Mouse (Mus musculus): Measurements from ENCODE around the gene Hpgd. TPM values are rescaled to one million over a fixed set of nuclear protein-coding genes. Genes with fewer than 3 reads are reported as not detected.

Gene Hpgd
- total RNA-seq, 2 experiments from 2014 or later: 2.8 to 4.1 TPM

GRCm38 (mm10) chr8:56323276-56323675 is 28.9 kb downstream of the Hpgd start:
- DNase-seq (ENCODE audit: low spot score in 2 of 2): no peak

GRCm38 (mm10) chr8:56327709-56328108 is 33.3 kb downstream of the Hpgd start:
- no peak for DNase-seq (ENCODE audit: low spot score in 2 of 2)

DNA sequence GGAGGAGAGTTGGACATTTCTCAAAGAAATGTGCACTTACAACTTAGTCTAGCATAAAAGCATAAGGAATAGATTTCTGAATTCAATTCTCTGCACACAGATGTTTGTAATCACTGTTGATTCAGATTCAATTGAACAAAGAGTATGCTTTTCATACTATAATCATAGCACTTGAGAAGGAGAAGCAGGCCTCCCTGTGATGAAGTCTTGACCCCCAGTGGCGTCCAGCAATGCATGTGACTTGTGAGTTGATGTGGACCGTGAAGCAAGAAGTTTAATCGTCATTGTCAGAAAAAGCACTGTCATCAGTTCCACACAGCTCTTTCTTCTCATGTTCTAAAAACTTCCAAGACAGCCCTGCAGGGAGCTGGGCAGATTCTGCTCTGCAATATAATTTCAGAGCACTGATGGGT is 33.8 kb downstream of the Hpgd start:
- DNase-seq (ENCODE audit: low spot score in 2 of 2): no peak

DNA sequence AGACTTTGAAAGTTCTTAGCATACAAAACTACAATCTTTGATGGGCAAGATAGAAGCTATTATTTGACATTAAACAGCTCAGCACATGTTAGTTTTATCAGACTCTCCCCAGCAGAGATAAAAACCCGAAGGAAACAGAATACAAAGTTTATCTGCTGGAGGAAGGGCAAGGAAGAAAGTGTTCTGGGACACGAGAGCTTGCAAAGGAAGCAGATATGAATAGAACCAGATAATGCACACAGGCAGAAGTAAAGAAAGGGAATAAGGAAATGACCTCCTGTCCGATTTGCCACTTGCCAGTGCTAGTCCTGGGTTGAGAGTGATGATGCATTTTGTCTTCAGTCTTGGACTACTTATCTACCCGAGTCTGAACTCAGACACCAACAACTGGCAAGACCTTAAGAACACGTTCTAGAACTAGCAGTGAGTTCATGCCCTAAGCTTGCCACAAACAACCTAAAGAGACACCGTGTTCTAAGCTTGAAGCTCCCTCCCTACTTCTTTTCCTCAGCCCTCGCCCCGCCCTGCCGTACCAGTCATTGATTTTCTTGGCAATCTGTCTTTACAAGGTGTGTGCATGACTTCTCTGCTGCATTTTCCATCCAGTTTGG is 41.1 kb downstream of the Hpgd start:
- DNase-seq (ENCODE audit: low spot score in 2 of 2): no peak

DNA sequence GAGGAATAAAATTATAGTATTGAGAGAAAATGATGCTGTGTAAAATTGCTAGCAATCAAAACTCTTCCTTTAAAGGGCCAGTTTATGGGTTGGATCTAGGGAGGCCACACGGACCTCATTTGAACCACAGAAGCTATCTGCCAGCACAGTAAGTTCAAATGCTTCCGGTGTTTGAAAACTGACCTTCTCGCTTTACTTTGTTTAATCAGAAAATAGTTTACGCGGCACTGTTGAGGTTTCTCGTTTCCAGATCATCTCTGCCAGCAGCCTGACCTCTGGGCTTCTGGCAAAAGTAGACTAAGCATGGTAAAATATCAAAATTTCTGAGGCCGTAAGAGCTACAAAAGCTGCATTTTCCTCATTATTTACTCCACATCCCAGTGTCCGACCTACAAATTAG is 42.4 kb downstream of the Hpgd start:
- DNase-seq (ENCODE audit: low spot score in 2 of 2): no peak

- DNase-seq (ENCODE audit: low spot score in 2 of 2): peak in 1 of 2 experiments; percentile 8
These were observed 49.1 kb downstream of the Hpgd start for GRCm38 (mm10) chr8:56343505-56343904.

GRCm38 (mm10) chr8:56343940-56344339 is 49.6 kb downstream of the Hpgd start:
- no peak for DNase-seq (ENCODE audit: low spot score in 2 of 2)

DNA sequence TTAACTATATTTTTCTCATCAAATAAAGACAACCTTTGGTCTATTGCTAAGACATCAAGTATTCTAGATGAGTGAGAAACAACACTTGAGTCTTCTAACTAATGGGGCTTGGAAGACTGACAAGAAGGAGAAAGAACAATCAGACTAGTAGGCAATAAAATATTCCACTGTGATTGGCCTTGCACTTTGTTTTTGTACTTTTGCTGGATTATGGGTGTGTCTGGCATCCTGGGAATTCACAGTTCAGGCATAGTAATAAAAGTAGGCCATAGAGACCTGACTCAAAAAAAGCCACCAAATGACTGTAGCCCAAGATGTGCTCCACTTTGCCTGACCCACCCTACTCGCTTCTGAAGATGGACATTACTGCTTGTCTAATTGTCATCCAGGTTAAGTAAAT is 50.0 kb downstream of the Hpgd start:
- DNase-seq (ENCODE audit: low spot score in 2 of 2): no peak

DNA sequence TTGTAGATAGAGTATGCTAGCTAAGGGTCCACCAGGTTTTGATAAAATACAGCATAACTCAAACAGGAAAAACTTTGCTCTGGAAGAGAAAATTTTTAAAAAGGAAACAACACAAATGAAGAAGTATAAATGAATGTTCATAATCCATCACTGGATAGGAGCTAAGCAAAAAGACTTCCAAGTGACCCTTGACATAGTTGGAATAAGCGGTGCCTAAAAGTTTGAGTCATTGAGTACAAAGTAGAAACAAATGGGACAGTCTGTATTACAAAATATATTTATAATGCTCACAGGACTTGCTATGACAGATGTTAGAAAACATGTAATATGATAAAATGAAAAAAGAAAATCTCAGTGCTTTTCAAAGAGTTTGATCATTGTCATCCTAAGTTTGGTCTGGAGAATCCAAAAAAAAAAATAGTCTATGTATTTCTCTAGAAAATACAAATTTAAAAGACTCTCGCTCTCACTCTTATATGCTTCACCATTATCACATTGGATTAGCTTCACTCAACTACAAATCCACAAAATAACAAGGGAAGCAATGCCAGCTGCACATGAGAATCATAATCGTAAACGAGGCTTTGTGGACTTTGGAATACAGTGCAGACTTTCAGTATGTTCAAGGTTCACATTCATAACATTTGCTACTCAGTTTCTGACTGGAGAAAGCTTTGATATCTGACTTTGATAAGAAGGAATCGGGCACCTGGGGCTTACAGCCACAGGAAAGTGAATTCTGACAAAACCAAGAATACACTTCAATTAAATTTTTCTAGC is 51.4 kb downstream of the Hpgd start:
- no peak for DNase-seq (ENCODE audit: low spot score in 2 of 2)

- no peak for DNase-seq (ENCODE audit: low spot score in 2 of 2)
These were observed 68.8 kb downstream of the Hpgd start for GRCm38 (mm10) chr8:56363180-56363579.
